Mouse (Mus musculus) hindbrain, embryonic 16.5 days (tissue): ENCODE results near the gene Nod2. TPM values are rescaled to one million over a fixed set of nuclear protein-coding genes. Genes with fewer than 3 reads are reported as not detected.
A peak's percentile ranks its signal among the peaks of the same experiment; 100 is the strongest.

Experiments used
- ATAC-seq: fragments of 200-750 bp; cut with Nextera tagmentation; 2 replicates; pipeline ENCODE4 v1.8.0; 2017; ENCODE audit warnings: moderate TSS enrichment, moderate library complexity
- H3K27ac ChIP-seq: fragments of 300-500 bp; sonication (generic); 2 replicates; pipeline ENCODE4 v1.5.1; 2014; ENCODE audit warnings: low read depth, mild to moderate bottlenecking, control low read depth, low read length, moderate library complexity
- H3K27me3 ChIP-seq: fragments of 300-500 bp; sonication (generic); replicated peaks from 2 replicates; pipeline ENCODE4 v1.6.1; 2014; ENCODE audit warnings: low read length; ENCODE audit not compliant: control insufficient read depth, insufficient read depth
- H3K36me3 ChIP-seq: fragments of 300-500 bp; sonication (generic); 2 replicates; pipeline ENCODE4 v1.6.1; 2014; ENCODE audit warnings: mild to moderate bottlenecking, low read length, moderate library complexity, mixed read lengths; ENCODE audit not compliant: control insufficient read depth, insufficient read depth
- H3K4me1 ChIP-seq: fragments of 300-500 bp; sonication (generic); 2 replicates; pipeline ENCODE4 v1.6.1; 2014; ENCODE audit warnings: low read depth, low read length; ENCODE audit not compliant: control insufficient read depth, insufficient read depth
- H3K4me2 ChIP-seq: fragments of 300-500 bp; sonication (generic); 2 replicates; pipeline ENCODE4 v1.6.1; 2014; ENCODE audit warnings: mild to moderate bottlenecking, low read length, control low read depth, moderate library complexity
- H3K4me3 ChIP-seq: fragments of 300-500 bp; sonication (generic); 2 replicates; pipeline ENCODE4 v1.5.1; 2014; ENCODE audit warnings: mild to moderate bottlenecking, low read length, control low read depth, moderate library complexity
- H3K9ac ChIP-seq: fragments of 300-500 bp; sonication (generic); 2 replicates; pipeline ENCODE4 v1.6.1; 2014; ENCODE audit warnings: low read depth, mild to moderate bottlenecking, control low read depth, low read length, moderate library complexity
- H3K9me3 ChIP-seq: fragments of 300-500 bp; sonication (generic); 2 replicates; pipeline ENCODE4 v1.6.1; 2014; ENCODE audit warnings: mild to moderate bottlenecking, low read length, moderate library complexity; ENCODE audit not compliant: control insufficient read depth
- WGBS: fragments of 180-500 bp; shearing (Covaris S2); extraction: QIAGEN DNeasy Blood & Tissue Kit; methylation state at CpG from one replicate; pipeline ENCODE4 v1.1.7; 2014; 5-methylcytosine and 5-hydroxymethylcytosine counted together
- polyA plus RNA-seq: library from polyadenylated mRNA; unstranded; fragments of >200 nt; fragmentation: Nextera tagmentation; extraction: Ambion mirVana; gene quantifications from 2 replicates; pipeline ENCODE4 v1.2.1, GENCODE M21; 2015

Nod2 gene
- polyA plus RNA-seq, 1 experiment from 2014 or later, result 0.20 TPM

DNA sequence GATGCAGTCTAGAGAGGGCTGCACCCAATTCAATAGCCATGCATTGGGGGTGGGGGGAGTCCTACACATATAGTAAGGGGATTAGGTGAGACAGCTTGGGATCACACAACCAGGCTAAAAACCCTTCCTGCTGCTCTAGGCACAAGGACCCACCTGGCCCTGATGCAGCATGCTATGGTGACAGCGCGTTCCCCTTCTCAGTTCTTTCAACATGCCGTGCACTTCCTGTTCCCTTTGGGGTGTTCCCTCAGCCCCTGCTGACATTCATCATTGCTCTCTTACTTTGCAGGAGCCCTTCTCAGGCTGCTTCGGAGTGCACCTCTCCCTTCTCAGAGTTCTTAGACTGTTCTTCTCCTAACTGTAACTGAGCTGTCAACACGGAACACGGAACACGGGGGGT lies 47.2 kb downstream of the Nod2 start:
- no peak for ATAC-seq
- Histone ChIP-seq H3K9me3 (no peaks in the 10 kb centered on the region), H3K4me3 (no peak overlapping the region), H3K4me1 (peaks cover 5% of the 10 kb centered on the region; the same call in 1 of the 2 replicates), H3K27ac (no peak overlapping the region), H3K36me3 (no peaks in the 10 kb centered on the region), H3K4me2 (no peak overlapping the region), H3K27me3 (no peaks in the 10 kb centered on the region; the same call in 1 of the 2 replicates), H3K9ac (no peak overlapping the region)
- 83% methylated on average over 7 of the region's 7 CpGs for WGBS

DNA sequence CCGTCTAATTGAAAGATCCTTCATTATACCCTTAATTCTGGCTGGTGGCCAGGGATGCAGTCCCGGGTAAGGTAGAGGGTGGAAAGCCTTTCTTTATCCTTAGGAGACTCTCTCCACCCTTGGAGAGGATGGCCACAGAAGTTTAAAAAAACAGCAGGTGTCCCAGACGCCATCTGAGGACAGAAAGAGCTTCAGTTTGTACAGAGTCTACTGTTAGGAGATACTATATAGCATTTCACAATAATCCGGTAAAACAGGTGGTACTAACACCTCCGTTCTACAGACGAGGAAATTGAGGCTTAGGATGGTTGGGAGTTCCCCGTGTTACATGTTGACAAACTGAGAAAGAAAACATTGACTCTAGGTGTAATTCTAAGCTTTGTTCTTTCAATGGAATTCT lies 49.1 kb downstream of the Nod2 start:
- ATAC-seq, result peak; percentile 35
- H3K4me1 ChIP-seq, result peaks cover 5% of the 10 kb centered on the region; the same call in 1 of the 2 replicates
- 18% methylated on average over 7 of the region's 7 CpGs for WGBS
- H3K4me2 ChIP-seq, result peak overlapping the region; percentile 59
- H3K36me3 ChIP-seq, result no peaks in the 10 kb centered on the region
- peak overlapping the region; percentile 9; the same call in 1 of the 2 replicates for H3K27ac ChIP-seq
- H3K9me3 ChIP-seq, result no peaks in the 10 kb centered on the region
- H3K4me3 ChIP-seq, result peak overlapping the region; percentile 86
- H3K27me3 ChIP-seq, result no peaks in the 10 kb centered on the region; the same call in 1 of the 2 replicates
- H3K9ac ChIP-seq, result no peak overlapping the region

DNA sequence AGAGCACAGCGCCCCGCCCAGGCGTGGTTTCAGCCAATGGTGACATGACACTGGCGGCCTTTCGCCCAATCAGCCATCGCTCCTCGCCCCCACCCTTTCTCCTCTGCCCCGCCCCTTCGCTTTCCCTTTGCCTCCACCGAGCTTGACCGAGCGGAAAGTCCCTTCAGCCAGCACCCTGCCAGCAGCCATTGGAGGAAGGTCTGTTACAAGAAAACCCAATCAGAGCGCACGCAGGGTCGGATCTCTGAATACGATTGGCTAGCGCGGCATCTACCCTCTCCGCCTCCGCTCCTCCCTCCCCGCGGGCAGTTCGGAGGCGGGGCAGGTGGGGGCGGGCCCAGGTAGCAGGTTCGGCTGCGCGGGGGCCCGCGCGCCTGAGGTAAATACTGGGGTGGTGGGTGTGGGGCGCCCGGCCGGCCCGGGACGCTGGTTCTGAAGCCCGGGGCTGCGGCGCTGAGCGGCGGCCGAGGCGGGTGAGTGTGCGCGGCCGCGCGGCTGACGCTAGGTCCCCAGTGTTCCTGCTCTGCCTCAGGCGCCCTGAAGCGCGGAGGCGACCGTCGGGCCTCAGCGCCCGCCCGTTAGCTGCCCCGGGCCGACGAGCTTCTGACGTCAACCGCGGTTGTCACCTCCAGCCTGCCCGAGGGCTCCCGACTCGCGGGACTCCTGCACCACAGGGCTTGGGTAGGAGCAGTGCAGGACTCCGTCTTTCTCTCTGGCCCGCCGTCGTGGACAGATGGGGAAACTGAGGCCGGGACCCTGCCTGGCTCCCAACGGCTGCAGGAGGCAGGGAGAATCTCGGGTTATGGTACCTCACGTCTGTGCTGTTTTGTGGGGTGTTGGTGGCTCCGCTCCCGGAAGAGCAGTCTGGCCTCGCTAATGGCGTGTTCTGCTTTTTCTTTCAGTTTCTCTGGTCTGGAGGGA lies 49.9 kb downstream of the Nod2 start, which contains the start of gene Cyld:
TSS of gene Cyld (plus strand) at position 308 of the 921 bp plus-strand sequence.
- H3K27ac ChIP-seq, result peak within 1 kb of the TSS; percentile 86
- no peaks in the 10 kb centered on the region for H3K36me3 ChIP-seq
- no peaks in the 10 kb centered on the region; the same call in 1 of the 2 replicates for H3K27me3 ChIP-seq
- no peaks in the 10 kb centered on the region for H3K9me3 ChIP-seq
- peaks cover 5% of the 10 kb centered on the region; the same call in 1 of the 2 replicates for H3K4me1 ChIP-seq
- peak; percentile 100 for ATAC-seq
- peak within 1 kb of the TSS; percentile 70 for H3K9ac ChIP-seq
- under 1% methylated on average over 78 of the region's 80 CpGs for WGBS
- peak within 1 kb of the TSS; percentile 86 for H3K4me3 ChIP-seq
- peak within 1 kb of the TSS; percentile 59 for H3K4me2 ChIP-seq

DNA sequence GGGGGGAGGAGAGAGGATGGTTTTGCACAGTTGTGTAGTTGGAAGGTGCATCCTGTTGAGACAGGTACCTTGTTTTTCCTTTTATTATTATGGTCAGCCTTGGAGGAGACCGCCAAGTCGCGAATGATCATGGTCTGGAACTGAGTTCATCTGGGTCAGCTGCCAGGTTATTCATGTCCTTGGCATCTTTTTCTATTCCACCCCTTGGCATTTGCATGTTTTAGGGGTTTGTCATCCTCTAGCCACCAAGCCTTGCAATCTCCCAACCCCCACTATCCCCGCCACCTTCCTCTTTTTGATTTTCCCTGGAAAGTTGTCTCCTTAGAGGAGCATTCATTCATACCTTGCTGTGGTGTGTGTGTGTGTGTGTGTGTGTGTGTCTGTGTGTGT lies 50.5 kb downstream of the Nod2 start:
- peaks cover 5% of the 10 kb centered on the region; the same call in 1 of the 2 replicates for H3K4me1 ChIP-seq
- WGBS, result 12% methylated on average over 4 of the region's 4 CpGs
- H3K9ac ChIP-seq, result peak overlapping the region; percentile 70
- H3K27me3 ChIP-seq, result no peaks in the 10 kb centered on the region; the same call in 1 of the 2 replicates
- no peak overlapping the region for H3K27ac ChIP-seq
- ATAC-seq, result no peak
- H3K36me3 ChIP-seq, result no peaks in the 10 kb centered on the region
- peak overlapping the region; percentile 86 for H3K4me3 ChIP-seq
- peak overlapping the region; percentile 59 for H3K4me2 ChIP-seq
- no peaks in the 10 kb centered on the region for H3K9me3 ChIP-seq

DNA sequence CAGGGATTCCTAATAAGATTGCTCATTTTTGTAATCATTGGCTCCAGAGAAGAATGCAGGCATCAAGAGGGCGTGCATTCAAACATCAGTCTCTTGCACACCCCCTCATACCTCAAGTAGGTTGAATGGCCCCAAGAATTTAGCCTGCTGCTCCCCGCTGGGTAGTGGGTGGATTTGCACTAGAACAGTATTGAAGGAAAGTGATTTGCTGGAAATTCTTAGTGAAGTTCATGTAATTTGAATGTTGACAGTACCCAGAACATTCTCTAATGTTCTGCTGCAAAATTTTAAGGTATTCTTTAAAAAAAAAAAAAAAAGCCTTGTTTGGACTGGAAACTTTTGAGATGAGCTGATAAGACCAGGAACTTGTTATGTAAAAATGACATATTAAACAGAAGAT lies 50.9 kb downstream of the Nod2 start:
- Histone ChIP-seq H3K9me3 (no peaks in the 10 kb centered on the region), H3K4me1 (peaks cover 5% of the 10 kb centered on the region; the same call in 1 of the 2 replicates), H3K4me2 (peak overlapping the region; percentile 59), H3K36me3 (no peaks in the 10 kb centered on the region), H3K27ac (no peak overlapping the region), H3K27me3 (no peaks in the 10 kb centered on the region; the same call in 1 of the 2 replicates), H3K9ac (no peak overlapping the region), H3K4me3 (peak overlapping the region; percentile 86)
- ATAC-seq, result no peak
- WGBS, result 37% methylated on average over 2 of the region's 2 CpGs

DNA sequence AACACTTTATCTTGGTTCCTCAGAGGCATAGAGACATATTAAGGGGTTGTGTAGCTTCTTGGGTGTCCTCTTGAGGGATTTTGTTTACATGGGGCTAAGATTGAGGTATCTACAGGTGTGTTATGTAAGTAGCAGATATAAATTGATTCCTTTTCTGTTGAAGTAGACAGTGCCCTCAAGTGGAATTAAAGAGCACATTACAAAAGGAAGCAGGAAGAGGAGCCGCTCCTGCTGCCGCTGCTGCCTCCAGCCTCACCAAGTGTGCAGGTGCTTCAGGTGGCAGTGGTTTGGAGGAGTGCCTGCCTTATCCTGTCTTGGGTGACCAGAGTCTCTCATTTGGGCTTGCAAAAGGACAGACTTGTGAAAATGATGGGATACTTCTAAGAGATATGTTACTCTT lies 54.5 kb downstream of the Nod2 start:
- Histone ChIP-seq H3K9me3 (no peaks in the 10 kb centered on the region), H3K4me1 (peaks cover 5% of the 10 kb centered on the region; the same call in 1 of the 2 replicates), H3K9ac (no peak overlapping the region), H3K4me2 (no peak overlapping the region), H3K27me3 (no peaks in the 10 kb centered on the region), H3K4me3 (no peak overlapping the region), H3K27ac (no peak overlapping the region), H3K36me3 (no peaks in the 10 kb centered on the region)
- ATAC-seq, result no peak
- 31% methylated on average over 2 of the region's 2 CpGs for WGBS

DNA sequence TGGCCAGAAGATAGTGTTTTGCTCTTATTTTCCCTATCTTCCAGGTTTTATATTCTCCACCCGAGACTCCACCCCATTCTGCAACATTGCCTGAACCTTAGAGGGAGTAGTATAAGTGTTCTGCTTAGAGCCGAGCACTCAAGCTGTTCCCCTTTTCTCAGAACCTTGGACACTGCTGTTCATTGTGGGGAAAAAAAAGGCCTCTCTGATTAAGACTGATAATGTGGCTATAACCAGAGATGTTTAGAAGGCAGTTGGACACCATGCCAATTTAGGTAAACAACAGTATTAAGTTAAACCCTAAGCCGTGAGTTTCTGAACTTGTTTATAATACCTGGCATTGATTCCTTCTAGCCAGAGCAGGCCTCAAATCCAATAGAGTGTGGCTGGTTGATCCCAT lies 55.7 kb downstream of the Nod2 start:
- Histone ChIP-seq H3K9me3 (no peaks in the 10 kb centered on the region), H3K27me3 (no peaks in the 10 kb centered on the region), H3K4me3 (no peak overlapping the region), H3K4me1 (peaks cover 3% of the 10 kb centered on the region; the same call in 1 of the 2 replicates), H3K36me3 (no peaks in the 10 kb centered on the region), H3K4me2 (no peak overlapping the region), H3K9ac (no peak overlapping the region), H3K27ac (no peak overlapping the region)
- ATAC-seq, result no peak
- 89% methylated on average over 3 of the region's 3 CpGs for WGBS

DNA sequence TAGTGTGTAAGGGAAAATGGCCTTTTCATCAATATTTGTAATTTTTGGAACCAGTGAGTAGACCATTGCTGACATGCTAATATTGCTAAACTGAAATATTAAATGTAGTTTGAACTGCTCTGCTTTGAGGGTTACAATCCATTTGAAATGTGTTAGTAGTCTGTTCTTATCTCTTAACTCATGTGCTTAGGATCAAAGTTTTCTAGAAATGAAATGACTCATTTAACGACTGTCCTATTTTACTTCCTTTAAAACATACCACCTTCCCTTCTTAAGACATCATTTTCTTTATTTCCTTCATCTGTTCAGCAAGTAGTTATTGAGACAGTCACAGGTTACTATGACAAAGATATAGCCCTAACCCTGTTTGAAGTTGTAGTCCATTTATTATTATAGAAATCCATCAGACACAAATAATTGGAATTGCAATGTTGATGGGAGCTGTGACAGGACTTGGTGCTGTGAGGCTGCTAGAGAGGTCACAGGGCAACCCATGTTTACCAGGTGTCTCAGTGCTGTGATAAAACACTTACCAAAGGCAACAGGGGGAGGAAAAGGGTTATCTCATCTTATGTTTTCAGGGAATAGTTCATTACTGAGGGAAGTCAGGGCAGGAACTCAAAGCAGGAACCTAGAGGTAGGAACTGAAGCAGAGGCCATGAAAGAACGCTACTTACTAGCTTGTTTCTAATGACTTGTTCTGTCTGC lies 76.3 kb downstream of the Nod2 start:
- H3K9ac ChIP-seq, result no peak overlapping the region
- H3K4me3 ChIP-seq, result no peak overlapping the region
- H3K9me3 ChIP-seq, result no peaks in the 10 kb centered on the region
- H3K27me3 ChIP-seq, result no peaks in the 10 kb centered on the region
- no peaks in the 10 kb centered on the region for H3K4me1 ChIP-seq
- no peak overlapping the region for H3K4me2 ChIP-seq
- H3K36me3 ChIP-seq, result peaks cover 6% of the 10 kb centered on the region; the same call in 1 of the 2 replicates
- no peak overlapping the region for H3K27ac ChIP-seq
- no peak for ATAC-seq
- 98% methylated on average over 2 of the region's 2 CpGs for WGBS
